Mouse (Mus musculus): ENCODE measurements at regions not wholly inside any gene's neighbourhood (a gene's known extent, or its start where the extent isn't known, plus 50 kb on each side); places are given as distances from the start of the nearest gene placed in this dataset.

DNA sequence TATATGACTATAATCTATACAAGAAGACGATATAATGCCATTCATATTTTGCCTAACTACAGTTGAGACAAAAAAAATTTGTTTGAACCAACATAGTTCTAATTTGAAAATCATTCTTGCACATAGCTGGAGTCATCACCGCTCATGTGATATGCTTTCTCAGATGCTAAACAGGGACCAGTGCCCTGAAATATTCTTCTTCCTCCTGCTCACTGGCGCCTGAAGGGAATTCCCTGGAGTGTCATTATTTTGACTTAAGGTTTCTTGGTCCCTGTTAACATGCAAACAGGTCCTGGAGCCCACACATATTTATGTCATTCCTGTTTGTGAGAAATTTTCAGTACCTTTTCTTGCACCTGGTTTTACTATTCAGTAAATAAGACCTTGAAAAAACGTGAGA, 177.5 kb upstream of the Syt1 start:
- no peak for DNase-seq (ENCODE audit: low spot score in 2 of 2)

DNA sequence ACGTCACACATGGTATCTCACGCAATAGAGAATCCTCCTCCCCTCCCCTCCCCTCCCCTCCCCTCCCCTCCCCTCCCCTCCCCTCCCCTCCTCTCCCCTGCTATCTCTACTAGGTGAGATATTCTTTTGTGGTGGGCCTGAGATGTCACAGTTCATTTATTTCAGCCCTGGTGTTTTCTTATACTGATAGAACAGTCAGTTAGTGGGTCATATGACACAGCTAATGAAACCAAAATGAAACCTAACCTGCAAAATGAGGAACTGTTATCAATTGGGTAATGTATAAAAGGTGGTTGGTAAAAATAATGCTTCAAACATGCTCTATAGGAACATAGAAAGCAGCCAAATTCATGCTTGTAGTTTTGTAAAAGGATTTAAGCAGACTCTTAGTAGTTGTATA, 174.5 kb upstream of the Syt1 start:
- no peak for DNase-seq (ENCODE audit: low spot score in 2 of 2)

DNA sequence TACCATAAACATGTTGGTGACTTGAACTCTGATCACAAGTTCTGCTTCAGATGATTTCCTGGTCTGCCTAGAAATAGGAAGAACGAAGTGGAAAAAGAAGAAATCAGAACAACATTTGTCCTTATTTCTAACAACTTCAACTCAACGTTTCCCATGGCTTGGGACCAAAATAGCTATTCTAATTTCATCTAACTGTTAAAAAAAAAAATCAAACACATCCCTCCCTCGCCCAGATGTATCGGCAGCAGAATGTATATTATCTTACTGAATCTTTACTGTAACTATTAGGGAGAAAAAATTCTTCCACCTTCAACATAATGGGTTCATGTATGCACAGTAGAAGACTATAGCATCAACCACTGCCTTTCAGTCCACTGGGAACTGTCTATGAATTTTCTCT, 169.7 kb upstream of the Syt1 start:
- no peak for DNase-seq (ENCODE audit: low spot score in 2 of 2)

DNA sequence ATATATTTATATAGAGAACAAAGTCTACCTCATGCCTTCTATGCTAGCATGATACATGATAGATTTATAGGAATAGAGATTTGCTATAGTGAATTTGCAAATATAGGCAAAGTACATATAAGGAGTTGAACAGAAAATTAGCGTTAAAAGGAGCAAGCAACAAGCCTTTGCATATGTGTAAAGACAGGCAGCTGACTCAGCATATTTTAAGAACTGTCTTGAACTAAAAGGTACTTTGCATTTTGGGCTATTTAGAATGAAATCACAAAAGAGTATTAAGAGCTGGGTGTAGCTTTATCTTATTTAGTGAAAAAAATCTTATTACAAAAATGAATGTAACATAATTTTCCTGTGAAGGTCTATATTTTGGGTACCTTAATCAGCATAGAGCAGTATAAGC, 149.9 kb upstream of the Syt1 start:
- DNase-seq (ENCODE audit: low spot score in 2 of 2), result no peak

DNA sequence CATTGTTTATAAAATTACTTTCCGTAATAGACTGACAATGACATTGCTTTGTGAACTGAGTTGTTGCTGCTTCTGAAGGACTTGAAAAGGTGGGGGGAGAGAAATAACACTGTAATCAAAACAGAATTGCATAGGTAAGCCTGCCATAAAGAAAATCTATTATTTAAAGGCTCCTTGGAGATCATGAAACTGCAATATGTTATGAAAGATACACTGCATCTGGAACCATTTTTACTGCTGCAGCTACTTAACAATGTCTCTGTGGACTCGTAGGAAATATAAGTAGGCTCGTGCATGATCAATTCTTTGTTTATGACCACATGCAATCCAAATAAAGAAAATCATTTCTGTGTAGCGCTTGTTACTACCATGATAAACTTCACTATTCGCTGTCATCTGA, 145.0 kb upstream of the Syt1 start:
- DNase-seq (ENCODE audit: low spot score in 2 of 2), result no peak

DNA sequence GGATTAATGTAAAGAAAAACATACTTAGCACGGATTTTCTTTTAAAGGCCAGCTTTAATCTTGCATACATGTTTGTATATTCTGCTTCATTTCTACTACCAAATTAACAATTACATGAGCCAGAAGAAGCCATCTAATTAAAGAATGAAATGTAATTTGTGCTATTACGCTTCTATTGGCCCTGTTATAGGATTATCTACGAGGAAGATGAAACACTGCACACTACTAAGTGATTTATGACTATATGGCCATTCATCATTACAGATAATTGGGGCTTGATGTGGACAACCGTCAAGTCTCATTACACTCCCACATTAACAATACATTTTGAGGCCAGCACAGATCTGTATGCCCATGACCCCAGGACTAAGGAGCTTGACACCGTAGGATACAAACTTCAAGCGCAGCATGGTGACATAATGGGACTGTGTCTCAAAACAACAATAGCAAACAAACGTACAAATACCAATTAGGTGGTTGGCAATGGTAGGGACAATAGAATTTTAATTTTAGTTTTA, 129.7 kb upstream of the Syt1 start:
- DNase-seq (ENCODE audit: low spot score in 2 of 2), result no peak

DNA sequence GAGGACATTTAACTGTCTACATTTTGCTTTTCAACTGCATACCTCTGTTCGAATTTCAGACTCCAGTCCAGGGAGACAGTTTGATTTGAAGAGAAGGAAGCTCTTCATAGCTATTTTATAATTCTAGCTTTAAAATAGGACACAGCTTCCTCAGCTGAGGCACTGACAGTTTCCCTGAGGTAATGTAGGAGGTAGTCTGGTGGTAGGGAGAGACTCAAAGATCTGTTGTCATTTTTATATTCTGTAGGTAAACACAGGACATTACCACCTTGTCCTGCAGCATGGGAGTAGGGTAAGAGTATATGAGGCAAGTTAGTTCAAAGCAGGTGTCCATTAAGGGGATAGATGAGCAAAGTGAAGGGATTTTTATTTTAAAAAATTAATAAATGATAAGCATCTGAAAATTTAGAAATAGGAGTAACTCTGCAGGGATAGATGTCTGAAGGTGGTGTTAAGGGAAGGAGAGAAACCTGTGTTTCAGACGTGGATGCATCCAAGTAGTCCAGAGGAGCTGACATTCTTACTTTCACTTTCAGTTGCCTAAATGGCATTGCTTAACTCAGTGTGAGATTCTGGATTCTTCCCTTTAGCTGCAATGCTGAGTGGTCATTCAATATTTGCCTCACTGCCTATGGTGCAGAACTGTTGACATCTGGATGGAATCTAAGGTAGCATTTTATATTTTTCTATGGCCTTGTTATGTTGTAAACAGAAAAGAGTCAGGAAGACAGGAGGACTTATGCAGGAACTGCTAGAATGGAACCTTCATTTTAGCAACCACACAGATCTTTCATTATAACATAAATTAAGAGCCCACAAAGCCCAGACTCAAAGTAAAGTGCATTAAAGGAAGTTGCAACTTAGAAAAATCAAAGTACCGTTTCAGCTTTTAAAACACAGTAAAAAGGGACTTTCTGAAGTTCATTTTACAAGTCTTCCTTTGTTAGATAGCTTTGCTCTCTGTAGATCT, 126.3 kb upstream of the Syt1 start:
- no peak for DNase-seq (ENCODE audit: low spot score in 2 of 2)

DNA sequence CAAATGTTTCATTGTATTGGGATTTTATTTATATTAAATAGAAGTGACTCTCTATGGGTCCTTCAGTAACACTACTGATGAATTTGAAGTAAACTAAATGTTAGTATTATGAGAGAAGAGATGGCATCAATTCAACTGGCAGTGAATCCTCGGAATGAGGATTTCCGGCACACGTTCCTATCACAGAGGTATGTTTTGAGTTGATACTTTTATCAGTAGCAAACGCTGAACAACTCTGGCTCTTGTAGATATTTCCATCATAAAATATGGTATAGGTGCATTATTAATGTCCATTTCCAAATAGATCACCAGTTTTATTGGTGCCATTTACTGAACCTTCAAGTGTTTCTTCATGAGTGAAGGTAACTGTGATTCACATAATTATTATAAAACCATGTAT, 123.7 kb upstream of the Syt1 start:
- no peak for DNase-seq (ENCODE audit: low spot score in 2 of 2)

DNA sequence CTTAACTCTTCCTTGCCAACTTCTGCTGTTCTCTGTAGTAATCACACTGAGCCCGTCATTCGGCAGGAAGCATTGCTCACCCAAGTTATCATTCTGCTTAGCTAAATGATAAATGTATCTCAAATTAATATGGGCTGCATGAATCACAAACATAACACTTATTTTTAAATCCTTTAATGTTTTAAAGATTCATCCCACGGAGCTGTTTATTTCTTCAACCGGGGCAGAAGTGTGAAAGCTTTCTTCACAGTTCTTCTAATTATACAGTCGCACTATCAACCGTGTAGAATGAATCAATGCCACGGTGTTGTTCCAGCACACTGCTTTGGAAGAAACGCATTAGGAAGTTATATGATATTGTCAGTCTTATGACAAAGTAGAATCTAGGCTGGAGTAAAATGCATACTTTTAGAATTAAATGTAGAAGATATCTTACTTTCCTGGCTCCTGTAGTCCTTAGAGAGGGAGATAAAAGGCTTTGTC, 121.3 kb upstream of the Syt1 start:
- DNase-seq (ENCODE audit: low spot score in 2 of 2), result no peak

DNA sequence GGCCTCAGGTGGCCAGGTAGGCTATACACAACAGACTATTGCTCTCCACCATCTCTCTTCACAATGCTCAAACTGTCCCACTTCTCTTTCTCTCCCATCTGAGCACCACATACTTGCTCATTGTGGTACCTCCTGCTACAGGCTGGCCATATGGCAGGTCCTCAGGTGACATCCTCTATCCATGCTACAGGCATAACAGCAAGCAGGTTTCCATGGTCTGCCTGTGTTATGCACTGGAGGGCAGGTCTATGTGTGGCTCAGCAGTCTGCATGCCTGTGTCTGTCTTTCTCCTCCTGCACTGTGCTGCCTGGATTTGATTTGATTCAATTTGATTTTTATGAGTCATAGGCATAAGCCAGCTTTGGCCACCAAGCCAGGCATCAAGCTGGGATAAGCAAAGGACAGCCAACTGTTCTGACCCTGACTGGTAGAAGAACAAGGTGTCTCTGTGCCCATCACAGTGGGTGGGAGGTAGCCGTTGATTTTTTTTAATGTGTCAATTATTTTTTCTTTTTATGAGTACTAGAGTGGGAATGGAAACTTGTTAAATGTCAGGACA, 118.8 kb upstream of the Syt1 start:
- no peak for DNase-seq (ENCODE audit: low spot score in 2 of 2)

DNA sequence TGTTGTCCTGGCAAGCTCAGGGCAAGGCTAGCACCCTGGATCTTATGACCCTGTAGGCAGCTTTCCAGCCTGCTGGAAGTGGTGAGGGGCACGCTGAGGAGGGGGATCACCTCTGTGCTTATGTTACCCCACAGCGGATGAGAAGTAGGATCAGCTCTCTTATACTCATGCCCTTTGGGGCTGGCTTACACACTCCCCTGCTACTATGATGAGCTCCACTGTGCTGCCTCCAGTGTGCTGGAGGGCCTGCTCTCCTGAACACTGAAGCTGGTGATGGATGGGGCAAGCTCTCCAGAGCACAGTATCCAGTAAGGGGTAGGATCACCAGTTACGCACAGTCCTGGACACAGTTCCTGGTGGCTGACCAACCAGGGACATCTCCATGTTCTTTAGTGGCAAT, 118.3 kb upstream of the Syt1 start:
- no peak for DNase-seq (ENCODE audit: low spot score in 2 of 2)

DNA sequence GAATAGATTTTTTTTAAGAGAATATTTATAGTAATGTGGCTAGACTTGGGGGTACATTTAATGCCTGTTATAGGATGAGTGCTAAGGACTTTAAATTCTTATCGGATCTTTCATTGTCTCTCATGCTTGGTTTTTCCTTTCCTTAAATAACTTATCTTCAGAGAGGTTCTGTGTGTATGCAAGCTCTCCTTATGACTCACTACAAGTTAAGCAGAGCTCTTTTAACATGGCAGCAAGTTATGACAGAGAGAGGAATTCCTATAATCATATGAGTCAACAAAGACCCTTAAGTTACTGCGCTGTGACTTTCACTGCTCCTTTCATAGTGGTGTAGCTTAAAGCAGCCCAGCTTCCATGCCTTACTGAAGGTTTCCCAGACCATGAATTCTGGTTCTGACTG, 115.9 kb upstream of the Syt1 start:
- no peak for DNase-seq (ENCODE audit: low spot score in 2 of 2)

DNA sequence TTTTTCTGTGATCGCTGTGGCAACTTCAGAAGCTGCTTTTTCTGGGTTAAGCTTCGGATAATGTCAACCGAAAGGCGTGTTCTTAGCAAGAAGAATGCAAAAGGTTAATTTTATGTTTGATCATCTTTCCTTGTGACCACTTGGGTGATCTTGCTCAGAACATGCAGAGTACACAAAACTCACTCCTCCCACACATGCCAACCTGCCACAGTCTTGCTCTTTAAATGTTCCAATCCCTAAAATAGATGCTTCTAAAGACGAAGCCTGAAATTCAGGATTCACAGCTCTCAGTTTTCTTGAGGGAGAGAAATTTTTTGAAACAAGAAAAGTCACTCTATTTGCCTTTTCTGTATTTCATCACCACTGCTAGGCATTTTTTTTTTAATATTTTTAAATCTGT, 106.4 kb upstream of the Syt1 start:
- peak in 1 of 2 experiments; percentile 64 for DNase-seq (ENCODE audit: low spot score in 2 of 2)

DNA sequence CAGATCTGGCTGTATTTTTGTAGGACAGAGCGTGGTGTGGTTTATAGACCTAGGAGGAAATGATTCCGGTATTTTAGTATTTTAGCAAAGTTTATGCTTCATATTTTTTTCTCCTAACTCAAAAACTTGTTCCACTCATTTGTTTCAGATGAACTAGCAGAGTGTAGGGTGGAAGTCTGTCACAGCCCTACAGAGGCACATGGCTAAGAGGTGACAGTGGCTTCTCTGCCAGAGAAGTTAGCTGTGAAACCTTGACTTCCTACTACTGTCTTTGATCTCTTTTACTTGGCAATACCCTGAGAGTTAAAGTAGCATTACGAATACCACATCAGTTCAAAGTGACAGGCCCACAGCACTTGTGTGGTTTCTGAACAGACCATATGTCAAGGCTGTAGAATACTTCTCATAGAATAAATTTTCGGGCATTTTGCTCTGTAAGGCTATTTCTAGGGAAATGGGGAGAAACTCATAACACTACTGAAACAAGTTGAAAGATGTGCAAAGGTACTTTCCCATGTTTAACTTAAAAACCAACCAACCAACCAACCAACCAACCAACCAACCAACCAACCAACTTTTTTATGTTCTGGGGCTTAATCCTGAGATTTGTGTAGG, 104.3 kb upstream of the Syt1 start:
- DNase-seq (ENCODE audit: low spot score in 2 of 2), result no peak

DNA sequence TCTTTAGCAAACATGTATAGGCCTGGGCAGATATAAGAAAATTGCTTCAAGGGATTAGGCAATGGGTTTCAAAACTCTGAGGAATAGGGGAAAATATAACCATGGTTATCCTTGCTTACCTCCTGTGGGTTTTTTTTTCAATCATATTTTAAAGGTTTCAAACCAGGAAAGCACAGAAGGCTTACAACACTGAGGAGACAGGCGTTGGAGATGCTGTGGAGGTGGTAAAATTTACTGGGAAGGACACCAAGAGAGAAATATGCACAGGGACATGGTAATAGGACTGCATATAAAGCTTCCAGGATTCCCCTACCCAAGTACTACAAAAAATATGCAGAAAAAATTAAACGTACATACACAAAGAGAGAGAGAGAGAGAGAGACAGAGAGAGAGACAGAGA, 95.0 kb upstream of the Syt1 start:
- no peak for DNase-seq (ENCODE audit: low spot score in 2 of 2)

DNA sequence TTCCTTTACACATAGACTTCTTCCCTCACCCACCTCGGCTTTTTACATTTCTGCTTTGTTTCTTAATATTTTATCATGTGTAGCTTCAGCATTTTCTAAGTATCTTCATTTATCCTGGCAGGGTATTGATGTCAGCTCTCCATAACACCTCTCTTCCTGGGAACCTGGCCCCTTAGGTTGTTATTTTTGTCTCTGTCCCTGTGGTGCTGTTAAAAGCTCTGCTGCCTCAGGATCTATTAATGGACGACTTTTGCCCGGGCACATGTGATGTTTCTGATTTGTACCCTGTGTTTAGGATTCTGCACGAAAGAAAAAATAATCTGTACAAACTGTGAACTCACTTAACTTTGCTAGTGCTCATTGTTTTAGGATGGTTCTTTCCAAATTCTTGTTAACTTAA, 81.4 kb upstream of the Syt1 start:
- no peak for DNase-seq (ENCODE audit: low spot score in 2 of 2)

DNA sequence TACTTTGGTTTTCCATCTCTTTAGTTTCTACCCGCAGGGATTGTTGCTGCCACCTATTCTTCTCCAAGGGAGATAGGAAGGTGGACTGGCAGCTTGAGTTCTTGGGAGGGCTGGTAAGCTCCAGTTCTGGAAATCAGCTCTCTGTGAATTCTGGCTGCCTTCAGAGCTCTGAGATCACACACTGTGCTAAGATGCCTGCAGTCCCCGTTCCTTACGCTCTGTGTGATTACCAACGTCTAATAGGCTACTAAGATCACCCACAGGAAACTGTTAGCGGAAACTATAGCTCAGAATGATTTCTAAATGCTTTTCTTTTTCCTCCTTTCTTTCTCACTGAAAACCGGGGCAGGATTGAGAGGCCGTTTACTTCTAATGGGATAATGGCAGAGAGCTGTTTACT, 69.0 kb upstream of the Syt1 start:
- DNase-seq (ENCODE audit: low spot score in 2 of 2), result peak in 1 of 2 experiments; percentile 5

DNA sequence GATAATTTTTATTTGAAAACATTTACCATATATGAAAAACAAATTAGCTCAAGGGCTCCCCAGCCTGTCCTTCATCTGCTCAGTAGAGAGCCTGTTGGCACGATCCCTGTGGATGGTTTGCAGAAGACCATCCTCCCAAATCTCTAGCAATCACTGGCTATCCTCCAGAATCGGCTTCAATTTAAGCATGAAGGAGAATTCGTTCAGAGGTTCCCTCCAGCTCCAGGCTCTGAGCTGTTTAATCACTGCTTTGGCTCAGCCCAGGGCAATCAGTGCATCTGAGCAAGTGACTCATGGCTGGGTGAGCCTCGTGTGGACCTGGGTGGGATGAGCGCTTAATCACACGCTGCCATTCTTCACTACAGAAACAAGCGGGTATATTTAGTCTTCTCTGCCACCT, 63.4 kb upstream of the Syt1 start:
- peak in 1 of 2 experiments; percentile 27 for DNase-seq (ENCODE audit: low spot score in 2 of 2)
